Mouse (Mus musculus) mature B cell (primary cell): Measurements from ENCODE around the gene Ppfibp1.

Source experiments
- in situ Hi-C: fragments of 300-500 bp; cut with MboI; formaldehyde crosslinking; loops from 2 replicates; pipeline ENCODE4 v1.14.3; 2019

Ppfibp1 gene

GRCm38 (mm10) chr6:146995878-146996277, 107.6 kb downstream of the Ppfibp1 start:
- in situ Hi-C loops, result no loop called here

- in situ Hi-C loops, result no loop called here
These were observed 108.7 kb downstream of the Ppfibp1 start for GRCm38 (mm10) chr6:146997006-146997405.

- in situ Hi-C loops, result no loop called here
These were observed 110.4 kb downstream of the Ppfibp1 start for GRCm38 (mm10) chr6:146998710-146999109.

GRCm38 (mm10) chr6:146999302-146999701, 111.0 kb downstream of the Ppfibp1 start:
- in situ Hi-C loops, result no loop called here

- in situ Hi-C loops, result loop anchor here (10.0 to 25.0 kb wide), 2 partner anchors 115 to 238 kb away; no protein-coding TSS in a partner anchor
These were observed 111.5 kb downstream of the Ppfibp1 start for GRCm38 (mm10) chr6:146999755-147000154.

GRCm38 (mm10) chr6:147008148-147008547, 119.9 kb downstream of the Ppfibp1 start:
- in situ Hi-C loops, result loop anchor here (10.0 to 25.0 kb wide), 2 partner anchors 107 to 229 kb away; no protein-coding TSS in a partner anchor

GRCm38 (mm10) chr6:147010358-147010757, 122.1 kb downstream of the Ppfibp1 start:
- in situ Hi-C loops, result loop anchor here (25.0 kb wide), 1 partner anchor 227 kb away; no protein-coding TSS in a partner anchor

GRCm38 (mm10) chr6:147010811-147011520, 122.7 kb downstream of the Ppfibp1 start:
- in situ Hi-C loops, result loop anchor here (25.0 kb wide), 1 partner anchor 226 kb away; no protein-coding TSS in a partner anchor

GRCm38 (mm10) chr6:147011555-147011954, 123.3 kb downstream of the Ppfibp1 start:
- in situ Hi-C loops, result loop anchor here (25.0 kb wide), 1 partner anchor 226 kb away; no protein-coding TSS in a partner anchor

GRCm38 (mm10) chr6:147011977-147012376, 123.7 kb downstream of the Ppfibp1 start:
- in situ Hi-C loops, result loop anchor here (25.0 kb wide), 1 partner anchor 225 kb away; no protein-coding TSS in a partner anchor

GRCm38 (mm10) chr6:147013546-147013945, 125.3 kb downstream of the Ppfibp1 start:
- in situ Hi-C loops, result loop anchor here (25.0 kb wide), 1 partner anchor 224 kb away; no protein-coding TSS in a partner anchor

- in situ Hi-C loops, result loop anchor here (25.0 kb wide), 1 partner anchor 219 kb away; no protein-coding TSS in a partner anchor
These were observed 129.6 kb downstream of the Ppfibp1 start for GRCm38 (mm10) chr6:147017906-147018305.

- in situ Hi-C loops, result loop anchor here (25.0 kb wide), 1 partner anchor 219 kb away; no protein-coding TSS in a partner anchor
These were observed 130.1 kb downstream of the Ppfibp1 start for GRCm38 (mm10) chr6:147018364-147018763.

GRCm38 (mm10) chr6:147021181-147021580, 132.9 kb downstream of the Ppfibp1 start:
- in situ Hi-C loops, result loop anchor here (25.0 kb wide), 1 partner anchor 216 kb away; no protein-coding TSS in a partner anchor

- in situ Hi-C loops, result loop anchor here (25.0 kb wide), 1 partner anchor 215 kb away; no protein-coding TSS in a partner anchor
These were observed 134.3 kb downstream of the Ppfibp1 start for GRCm38 (mm10) chr6:147022375-147023132.

GRCm38 (mm10) chr6:147023133-147023395, 134.8 kb downstream of the Ppfibp1 start:
- in situ Hi-C loops, result loop anchor here (25.0 kb wide), 1 partner anchor 214 kb away; no protein-coding TSS in a partner anchor

- in situ Hi-C loops, result loop anchor here (25.0 kb wide), 1 partner anchor 214 kb away; no protein-coding TSS in a partner anchor
These were observed 135.3 kb downstream of the Ppfibp1 start for GRCm38 (mm10) chr6:147023568-147023967.

- in situ Hi-C loops, result loop anchor here (25.0 kb wide), 1 partner anchor 213 kb away; no protein-coding TSS in a partner anchor
These were observed 136.5 kb downstream of the Ppfibp1 start for GRCm38 (mm10) chr6:147024761-147025160.

- in situ Hi-C loops, result no loop called here
These were observed 140.1 kb downstream of the Ppfibp1 start for GRCm38 (mm10) chr6:147028396-147028795.

GRCm38 (mm10) chr6:147029591-147029990, 141.3 kb downstream of the Ppfibp1 start:
- in situ Hi-C loops, result no loop called here

- in situ Hi-C loops, result no loop called here
These were observed 142.0 kb downstream of the Ppfibp1 start for GRCm38 (mm10) chr6:147030096-147030885.
